Mouse (Mus musculus) intestine, embryonic 14.5 days (tissue): ENCODE data around the gene Ifih1. TPM values are rescaled to one million over a fixed set of nuclear protein-coding genes. Genes with fewer than 3 reads are reported as not detected.
A peak's percentile ranks its signal among the peaks of the same experiment; 100 is the strongest.

Source experiments
- ATAC-seq: fragments of 200-750 bp; cut with Nextera tagmentation; replicated peaks from 2 replicates; pipeline ENCODE4 v1.8.0; 2017; ENCODE audit warnings: low read depth, moderate number of reproducible peaks, moderate TSS enrichment, moderate library complexity; ENCODE audit not compliant: low FRiP score, low TSS enrichment
- DNase-seq: peaks from one replicate; pipeline ENCODE4 v3.0.0-alpha.2; 2018; ENCODE audit warnings: low spot score
- H3K27ac ChIP-seq: fragments of 300-500 bp; sonication (generic); 2 replicates; pipeline ENCODE4 v1.5.1; 2014; ENCODE audit warnings: low read depth, mild to moderate bottlenecking, control low read depth
- H3K27me3 ChIP-seq: fragments of 300-500 bp; sonication (generic); replicated peaks from 2 replicates; pipeline ENCODE4 v1.6.1; 2014; ENCODE audit warnings: low read length, control low read depth; ENCODE audit not compliant: control insufficient read depth, insufficient read depth
- H3K36me3 ChIP-seq: fragments of 300-500 bp; sonication (generic); 2 replicates; pipeline ENCODE4 v1.6.1; 2014; ENCODE audit warnings: low read length, control low read depth; ENCODE audit not compliant: control insufficient read depth, insufficient read depth
- H3K4me1 ChIP-seq: fragments of 300-500 bp; sonication (generic); replicated peaks from 2 replicates; pipeline ENCODE4 v1.6.1; 2014; ENCODE audit warnings: low read length, control low read depth, mixed read lengths; ENCODE audit not compliant: control insufficient read depth, insufficient read depth
- H3K4me2 ChIP-seq: fragments of 300-500 bp; sonication (generic); 2 replicates; pipeline ENCODE4 v1.6.1; 2014; ENCODE audit warnings: low read length
- H3K4me3 ChIP-seq: fragments of 300-500 bp; sonication (generic); 2 replicates; pipeline ENCODE4 v1.5.1; 2014; ENCODE audit warnings: low read depth, low read length, control low read depth, mixed read lengths
- H3K9ac ChIP-seq: fragments of 300-500 bp; sonication (generic); 2 replicates; pipeline ENCODE4 v1.6.1; 2014; ENCODE audit warnings: mild to moderate bottlenecking, low read length
- H3K9me3 ChIP-seq: fragments of 300-500 bp; sonication (generic); 2 replicates; pipeline ENCODE4 v1.6.1; 2016; ENCODE audit warnings: low read length, control low read depth; ENCODE audit not compliant: control insufficient read depth
- WGBS: fragments of 180-500 bp; shearing (Covaris S2); extraction: QIAGEN DNeasy Blood & Tissue Kit; methylation state at CpG from one replicate; pipeline ENCODE4 v1.1.7; 2014; 5-methylcytosine and 5-hydroxymethylcytosine counted together
- polyA plus RNA-seq: library from polyadenylated mRNA; unstranded; fragments of >200 nt; fragmentation: Nextera tagmentation; extraction: Ambion mirVana; gene quantifications from 2 replicates; pipeline ENCODE4 v1.2.1, GENCODE M21; 2014

The Ifih1 gene
- polyA plus RNA-seq, 1 experiment from 2014 or later, result 5.5 TPM

DNA sequence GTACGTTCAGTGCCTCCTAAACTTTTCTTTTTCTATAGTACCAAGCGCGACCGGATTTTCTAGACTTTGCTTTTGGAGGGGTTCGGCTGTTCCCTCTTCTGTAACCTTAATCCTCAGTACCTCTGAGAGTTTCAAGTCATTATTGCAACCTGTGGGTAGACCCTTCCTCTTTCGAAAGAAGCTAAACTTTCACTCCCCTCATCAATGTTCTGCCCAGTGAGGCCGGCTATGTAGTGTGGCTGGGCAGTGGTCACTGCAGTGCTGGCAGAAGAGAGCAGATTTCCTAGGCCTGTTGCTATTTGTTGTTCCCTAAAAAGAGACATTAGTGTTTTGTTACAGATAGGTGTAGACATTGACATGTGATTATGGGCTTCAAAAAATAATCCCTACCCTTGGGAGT is 18.8 kb upstream of the Ifih1 start:
- Histone ChIP-seq H3K27me3 (no peaks in the 10 kb centered on the region; the same call in 1 of the 2 replicates), H3K4me2 (peak overlapping the region; percentile 81), H3K4me1 (no peaks in the 10 kb centered on the region), H3K27ac (no peak overlapping the region), H3K9ac (no peak overlapping the region), H3K36me3 (no peaks in the 10 kb centered on the region), H3K4me3 (peak overlapping the region; percentile 55), H3K9me3 (no peaks in the 10 kb centered on the region)
- DNase-seq, result no peak
- ATAC-seq, result no peak
- 60% methylated on average over 7 of the region's 7 CpGs for WGBS

- H3K9me3 ChIP-seq, result no peaks in the 10 kb centered on the region
- 0 out of 2 replicates have a peak within 1 kb of the TSS, but pooled peaks have one; percentile 4 for H3K27ac ChIP-seq
- under 1% methylated on average over 43 of the region's 43 CpGs for WGBS
These were observed 18.1 kb upstream of the Ifih1 start, which contains the start of gene Gca for GRCm38 (mm10) chr2:62664135-62664670. Gene Gca, plus strand, starts transcription at chr2:62664285.

DNA sequence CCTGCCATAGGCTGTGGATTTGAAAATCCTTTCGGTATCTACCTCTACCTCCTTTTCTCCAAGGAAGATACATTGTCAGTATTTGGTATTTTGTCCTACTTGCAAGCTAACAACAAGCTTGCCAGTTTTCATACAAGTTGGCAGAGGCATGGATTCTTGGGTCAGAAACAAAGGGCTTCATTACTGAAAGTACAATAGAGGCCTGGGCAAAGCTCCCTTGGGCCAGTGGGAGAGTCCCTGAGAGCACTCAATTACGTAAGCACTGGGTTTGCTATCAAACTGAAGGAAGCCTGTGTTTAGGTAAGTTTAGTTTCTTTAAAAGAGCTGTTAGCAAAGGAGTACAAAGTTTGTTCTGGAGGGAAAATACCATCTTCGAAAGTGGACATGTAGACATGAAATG is 16.5 kb upstream of the Ifih1 start:
- DNase-seq (no peak), ATAC-seq (no peak)
- H3K27ac ChIP-seq, result no peak overlapping the region
- H3K4me1 ChIP-seq, result no peaks in the 10 kb centered on the region
- no peak overlapping the region for H3K4me2 ChIP-seq
- no peaks in the 10 kb centered on the region for H3K36me3 ChIP-seq
- 85% methylated on average over 3 of the region's 3 CpGs for WGBS
- no peak overlapping the region for H3K9ac ChIP-seq
- H3K27me3 ChIP-seq, result no peaks in the 10 kb centered on the region; the same call in 1 of the 2 replicates
- no peak overlapping the region for H3K4me3 ChIP-seq
- no peaks in the 10 kb centered on the region for H3K9me3 ChIP-seq

More at GRCm38 (mm10) chr2:62664135-62664670, 18.1 kb upstream of the Ifih1 start, which contains the start of gene Gca:
- DNase-seq, result peak; percentile 87
- no peaks in the 10 kb centered on the region for H3K4me1 ChIP-seq
- H3K27me3 ChIP-seq, result no peaks in the 10 kb centered on the region; the same call in 1 of the 2 replicates
- H3K4me3 ChIP-seq, result peak within 1 kb of the TSS; percentile 55
- H3K36me3 ChIP-seq, result no peaks in the 10 kb centered on the region
- ATAC-seq, result peak; percentile 97
- peak within 1 kb of the TSS; percentile 81 for H3K4me2 ChIP-seq
- peak within 1 kb of the TSS; percentile 39 for H3K9ac ChIP-seq

DNA sequence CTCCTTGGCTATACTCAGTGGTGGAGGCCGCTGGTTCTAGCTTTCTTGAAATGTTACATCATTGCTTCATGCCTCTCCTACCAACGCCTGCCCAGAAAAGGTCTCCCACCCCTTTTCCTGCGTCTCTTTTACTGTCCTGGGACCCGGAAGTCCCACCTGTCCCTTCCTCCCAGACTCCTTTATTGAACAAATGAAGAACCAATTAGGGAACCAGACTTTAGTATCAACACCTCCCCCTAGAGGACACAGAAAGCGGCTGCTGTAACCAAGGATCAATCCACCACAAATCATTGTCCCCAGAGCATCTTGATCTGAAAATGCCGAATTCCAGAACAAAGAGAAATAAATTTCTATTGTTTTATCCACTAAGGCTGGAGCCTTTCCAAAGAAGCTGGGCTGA is 14.5 kb upstream of the Ifih1 start:
- WGBS, result 53% methylated on average over 6 of the region's 6 CpGs
- no peak overlapping the region for H3K27ac ChIP-seq
- H3K9me3 ChIP-seq, result no peaks in the 10 kb centered on the region
- no peak for ATAC-seq
- no peak for DNase-seq
- H3K36me3 ChIP-seq, result no peaks in the 10 kb centered on the region
- no peaks in the 10 kb centered on the region; the same call in 1 of the 2 replicates for H3K27me3 ChIP-seq
- H3K4me2 ChIP-seq, result no peak overlapping the region
- H3K4me1 ChIP-seq, result no peaks in the 10 kb centered on the region
- no peak overlapping the region for H3K4me3 ChIP-seq
- H3K9ac ChIP-seq, result no peak overlapping the region

DNA sequence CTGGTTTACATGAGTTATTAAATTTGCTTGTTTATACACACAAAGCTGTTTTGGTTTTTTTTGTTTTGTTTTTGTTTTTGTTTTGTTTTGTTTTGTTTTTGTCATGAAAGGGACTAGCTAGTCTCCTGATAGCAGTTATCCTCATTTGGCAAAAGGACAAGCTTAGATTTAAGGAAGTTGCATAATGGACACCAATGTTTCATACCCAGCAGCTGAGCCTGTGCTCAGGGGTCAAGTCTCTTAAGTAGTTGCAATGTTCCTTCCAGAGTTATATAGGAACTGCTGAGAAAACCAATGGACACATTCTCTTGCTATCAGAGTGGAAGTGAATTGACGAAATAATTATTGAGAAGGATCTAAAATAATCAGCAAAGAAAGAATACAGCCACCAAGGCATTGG is 10.0 kb upstream of the Ifih1 start:
- Histone ChIP-seq H3K4me3 (no peak overlapping the region), H3K4me2 (no peak overlapping the region), H3K4me1 (no peaks in the 10 kb centered on the region), H3K9ac (no peak overlapping the region), H3K36me3 (no peaks in the 10 kb centered on the region), H3K9me3 (no peaks in the 10 kb centered on the region), H3K27ac (no peak overlapping the region), H3K27me3 (no peaks in the 10 kb centered on the region)
- DNase-seq, result no peak
- no peak for ATAC-seq
- WGBS, result 58% methylated on average over 1 of the region's 1 CpGs

DNA sequence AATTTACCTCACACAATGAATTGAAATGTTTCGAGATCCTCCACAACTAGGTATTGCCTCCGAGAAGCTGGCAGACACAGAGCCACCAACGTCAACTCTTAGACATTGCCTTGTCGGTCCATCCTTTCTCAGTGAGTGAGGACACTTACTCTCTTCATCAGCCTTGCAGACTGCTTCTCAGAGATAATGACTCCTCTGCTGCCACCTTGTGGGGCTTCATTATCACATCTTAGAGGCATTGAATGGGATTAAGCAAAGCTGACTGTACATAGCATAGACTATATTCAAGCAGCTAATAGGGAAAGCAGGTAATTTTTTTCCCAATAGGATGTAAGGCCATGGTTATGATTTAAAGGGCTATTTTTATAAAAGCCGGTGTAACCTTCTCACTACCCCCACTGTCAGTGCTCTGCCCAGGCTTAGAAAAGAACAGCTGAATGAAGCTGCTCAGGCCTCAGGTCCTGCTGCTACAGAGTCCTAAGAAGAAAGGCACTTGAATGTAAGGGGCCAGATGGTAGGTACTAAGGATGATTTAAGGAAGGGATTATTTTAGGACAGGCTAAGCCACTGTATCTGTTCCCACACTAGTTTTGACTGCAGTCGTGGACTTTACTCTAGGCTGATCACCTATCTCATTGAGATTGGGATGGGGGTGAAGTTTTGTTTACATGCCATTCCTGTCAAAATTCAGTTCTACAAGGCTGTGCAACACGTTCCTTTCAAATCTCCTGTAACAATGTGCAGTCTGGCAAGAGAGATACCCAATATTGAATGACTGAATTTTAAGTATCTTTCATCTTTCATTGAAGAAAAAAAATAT is 8.7 kb upstream of the Ifih1 start:
- WGBS, result 42% methylated on average over 7 of the region's 7 CpGs
- no peak overlapping the region for H3K9ac ChIP-seq

DNA sequence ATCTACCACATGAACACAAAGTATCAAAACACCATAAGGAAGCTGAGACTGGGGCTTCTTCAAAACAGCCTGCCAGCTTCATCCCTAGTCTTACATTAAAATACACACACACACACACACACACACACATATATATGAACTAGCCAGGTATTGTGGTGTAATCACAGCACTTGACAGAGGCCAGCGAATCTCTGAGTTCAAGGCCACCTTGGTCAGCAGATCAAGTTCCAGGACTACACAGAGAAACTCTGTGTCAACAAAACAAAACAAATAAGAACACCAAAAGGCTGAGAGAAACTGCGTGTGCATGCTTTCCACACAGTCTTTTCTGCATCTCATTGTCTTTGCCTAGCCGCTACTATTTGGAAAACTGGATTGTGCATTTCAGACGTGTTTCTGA is 6.4 kb upstream of the Ifih1 start:
- Histone ChIP-seq H3K27me3 (no peaks in the 10 kb centered on the region), H3K9ac (no peak overlapping the region), H3K27ac (no peak overlapping the region), H3K4me1 (no peaks in the 10 kb centered on the region), H3K4me3 (no peak overlapping the region), H3K36me3 (no peaks in the 10 kb centered on the region), H3K9me3 (no peaks in the 10 kb centered on the region), H3K4me2 (no peak overlapping the region)
- ATAC-seq (no peak), DNase-seq (no peak)
- 71% methylated on average over 4 of the region's 4 CpGs for WGBS

More for the DNA sequence above, 8.7 kb upstream of the Ifih1 start:
- no peaks in the 10 kb centered on the region for H3K27me3 ChIP-seq
- ATAC-seq (0 out of 2 replicates have a peak, but pooled peaks have one; percentile 29), DNase-seq (peak; percentile 59)
- no peak overlapping the region for H3K4me2 ChIP-seq
- H3K9me3 ChIP-seq, result no peaks in the 10 kb centered on the region
- no peak overlapping the region for H3K27ac ChIP-seq
- H3K4me3 ChIP-seq, result no peak overlapping the region
- H3K4me1 ChIP-seq, result no peaks in the 10 kb centered on the region
- no peaks in the 10 kb centered on the region for H3K36me3 ChIP-seq

- no peaks in the 10 kb centered on the region for H3K36me3 ChIP-seq
- H3K4me2 ChIP-seq, result no peak overlapping the region
- WGBS, result 49% methylated on average over 4 of the region's 4 CpGs
- no peaks in the 10 kb centered on the region; the same call in 1 of the 2 replicates for H3K4me1 ChIP-seq
- no peak overlapping the region for H3K4me3 ChIP-seq
- H3K9me3 ChIP-seq, result no peaks in the 10 kb centered on the region
- H3K27me3 ChIP-seq, result no peaks in the 10 kb centered on the region
- no peak overlapping the region for H3K9ac ChIP-seq
- no peak overlapping the region for H3K27ac ChIP-seq
- no peak; the same call in 1 of the 2 replicates for ATAC-seq
- no peak for DNase-seq
These were observed 5.8 kb upstream of the Ifih1 start for GRCm38 (mm10) chr2:62651890-62652289.
